Mouse (Mus musculus): ENCODE measurements around the gene Atp2c2.
A peak's percentile ranks its signal among the peaks of the same experiment; 100 is the strongest.

Atp2c2 gene

DNA sequence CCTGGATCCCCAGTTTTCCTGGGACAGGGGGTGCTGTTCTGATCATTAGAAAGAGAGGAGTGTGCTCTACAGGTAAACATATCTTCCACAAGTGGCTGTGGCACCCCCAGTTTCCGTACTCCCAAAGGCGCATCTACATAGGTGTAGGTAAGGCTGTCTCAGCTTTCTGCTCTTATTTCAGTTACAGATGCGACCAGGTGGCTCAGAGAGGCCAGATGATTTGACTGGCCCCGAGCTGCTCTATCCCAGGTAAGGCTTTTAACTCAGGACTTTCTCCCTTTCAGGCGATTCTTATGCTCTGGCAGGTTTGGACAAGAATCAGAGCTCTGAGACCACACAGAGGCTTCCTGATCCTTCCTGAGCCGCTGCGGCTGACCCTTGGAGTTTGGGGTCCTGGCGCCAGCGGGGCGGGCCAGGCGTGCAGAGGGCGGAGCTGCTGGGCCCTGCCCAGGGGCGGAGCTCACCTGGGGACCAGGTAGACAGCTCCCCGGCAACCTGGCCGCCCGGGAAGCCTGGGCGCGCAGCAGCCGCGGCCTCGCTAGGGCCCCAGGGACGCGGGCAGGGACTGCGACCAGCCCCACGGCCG lies at the start of gene Atp2c2:
Atp2c2 (plus strand) TSS at position 461 of the 586 bp plus-strand sequence.
- no peak for DNase-seq (ENCODE audit: low spot score)

DNA sequence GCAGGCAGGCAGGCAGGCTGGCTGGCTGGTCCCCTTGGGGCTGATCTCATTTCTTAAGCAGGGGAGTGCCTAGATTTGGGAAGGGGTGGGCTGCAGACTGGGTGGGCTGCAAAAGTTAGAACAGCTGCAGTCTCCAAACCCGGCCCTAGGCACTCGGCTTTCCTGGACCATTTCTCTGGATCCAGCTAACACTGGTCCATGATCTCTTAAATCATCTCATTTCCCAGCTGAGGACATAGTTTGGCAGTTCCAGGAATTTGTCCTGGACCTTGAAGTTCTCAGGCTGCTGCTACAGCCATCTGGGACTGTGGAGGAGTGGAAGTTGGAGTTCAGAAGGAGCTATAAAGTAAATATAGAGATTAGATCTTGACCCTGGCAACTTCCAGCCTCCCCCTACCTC lies 48.5 kb upstream of the Atp2c2 start:
- no peak for DNase-seq (ENCODE audit: low spot score)

DNA sequence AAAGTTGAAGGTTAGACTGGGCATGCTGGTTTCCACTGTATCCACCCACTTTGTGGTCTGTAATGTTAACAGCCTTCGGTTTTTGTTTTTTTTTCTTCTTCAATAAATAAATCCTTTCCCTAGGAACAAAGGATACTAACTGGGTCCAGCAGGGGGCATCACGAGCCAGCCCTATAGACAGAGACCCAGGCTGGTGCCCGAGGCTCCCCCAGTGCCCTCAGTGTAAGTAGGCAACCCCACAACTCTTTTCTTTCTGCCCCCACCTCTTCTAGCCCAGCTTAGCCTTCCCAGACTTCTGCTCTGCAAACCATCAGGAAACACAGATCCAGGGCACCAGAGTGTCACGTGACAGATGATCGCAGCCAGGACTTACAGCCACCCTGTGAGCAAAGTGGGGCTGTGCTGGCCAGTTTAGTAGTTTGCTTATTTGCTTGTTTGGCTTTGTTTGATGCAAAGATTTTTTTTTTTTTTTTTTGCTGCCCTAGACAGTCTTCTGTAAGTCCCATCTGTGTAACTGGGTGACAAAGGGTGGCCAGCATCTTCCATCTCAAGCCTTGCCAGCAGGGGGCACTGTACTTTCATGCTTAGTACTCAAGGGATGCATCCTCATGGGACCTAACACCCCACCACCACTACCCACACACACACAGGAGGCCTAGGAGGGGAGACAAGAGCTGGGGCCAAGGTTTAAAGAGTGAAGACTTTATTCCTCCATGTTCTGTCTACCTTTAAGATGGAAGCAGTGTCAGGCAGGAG lies 42.9 kb upstream of the Atp2c2 start:
- no peak for DNase-seq (ENCODE audit: low spot score)

DNA sequence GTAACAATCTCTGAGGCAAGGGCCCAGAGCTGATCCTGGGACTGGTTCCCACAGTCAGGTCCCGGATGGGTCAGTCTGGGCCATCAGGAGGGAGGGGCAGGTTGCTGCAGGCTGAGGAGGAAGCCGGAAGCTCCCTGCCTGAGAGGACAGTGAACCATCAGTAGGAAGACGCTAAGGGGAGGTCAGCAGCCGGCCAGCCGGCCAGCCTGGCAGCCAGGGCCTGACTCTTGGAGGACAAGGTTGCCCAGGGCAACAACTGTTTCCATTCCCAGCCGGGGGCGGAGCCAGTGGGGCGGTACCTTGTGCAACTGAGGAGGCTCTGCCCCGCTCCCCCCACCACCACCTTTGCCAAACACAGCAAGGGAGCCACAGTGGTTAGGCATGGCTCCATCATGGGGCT lies 38.7 kb upstream of the Atp2c2 start:
- DNase-seq (ENCODE audit: low spot score), result peak; percentile 68

- DNase-seq (ENCODE audit: low spot score), result no peak
These were observed 37.9 kb upstream of the Atp2c2 start for GRCm38 (mm10) chr8:119661892-119662291.

- no peak for DNase-seq (ENCODE audit: low spot score)
These were observed 36.4 kb upstream of the Atp2c2 start for GRCm38 (mm10) chr8:119663440-119663839.

- peak; percentile 36 for DNase-seq (ENCODE audit: low spot score)
These were observed 34.5 kb upstream of the Atp2c2 start for GRCm38 (mm10) chr8:119665270-119665669.

- DNase-seq (ENCODE audit: low spot score), result no peak
These were observed 33.4 kb upstream of the Atp2c2 start, which contains the start of gene Wfdc1 for GRCm38 (mm10) chr8:119666219-119666951. TSS of gene Wfdc1 (plus strand) at chr8:119666365.

DNA sequence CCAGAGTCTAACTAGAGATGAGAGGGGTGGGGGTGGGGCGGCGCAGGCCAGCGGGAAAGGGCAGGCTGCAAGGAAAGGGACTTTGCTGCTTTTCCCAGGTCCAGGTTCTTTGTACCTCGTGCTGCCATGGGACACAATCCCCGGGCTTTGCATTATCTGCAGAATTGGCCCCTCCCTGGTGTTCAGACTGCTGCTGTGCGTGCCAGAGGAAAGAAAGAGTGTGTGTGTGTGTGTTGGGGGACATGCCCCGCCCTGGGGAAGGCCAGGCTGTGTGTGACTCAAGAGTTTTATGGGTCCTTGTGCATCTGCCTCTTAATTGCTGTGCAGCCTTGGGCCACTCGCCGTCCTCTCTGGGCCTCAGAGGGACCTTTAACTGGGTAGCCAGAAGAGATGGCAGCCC lies 31.4 kb upstream of the Atp2c2 start:
- no peak for DNase-seq (ENCODE audit: low spot score)

- DNase-seq (ENCODE audit: low spot score), result no peak
These were observed 30.5 kb upstream of the Atp2c2 start for GRCm38 (mm10) chr8:119669284-119669683.

GRCm38 (mm10) chr8:119670419-119671091 lies 29.3 kb upstream of the Atp2c2 start:
- no peak for DNase-seq (ENCODE audit: low spot score)

- DNase-seq (ENCODE audit: low spot score), result no peak
These were observed 25.7 kb upstream of the Atp2c2 start for GRCm38 (mm10) chr8:119673976-119674555.

GRCm38 (mm10) chr8:119675457-119675856 lies 24.4 kb upstream of the Atp2c2 start:
- no peak for DNase-seq (ENCODE audit: low spot score)

GRCm38 (mm10) chr8:119676389-119676788 lies 23.4 kb upstream of the Atp2c2 start:
- DNase-seq (ENCODE audit: low spot score), result peak; percentile 89

GRCm38 (mm10) chr8:119678138-119678843 lies 21.5 kb upstream of the Atp2c2 start:
- no peak for DNase-seq (ENCODE audit: low spot score)

GRCm38 (mm10) chr8:119679184-119679583 lies 20.6 kb upstream of the Atp2c2 start:
- DNase-seq (ENCODE audit: low spot score), result no peak

GRCm38 (mm10) chr8:119690602-119691001 lies 9.2 kb upstream of the Atp2c2 start:
- DNase-seq (ENCODE audit: low spot score), result no peak

GRCm38 (mm10) chr8:119691989-119692388 lies 7.8 kb upstream of the Atp2c2 start:
- DNase-seq (ENCODE audit: low spot score), result no peak

- DNase-seq (ENCODE audit: low spot score), result no peak
These were observed 5.1 kb upstream of the Atp2c2 start for GRCm38 (mm10) chr8:119694696-119695095.

GRCm38 (mm10) chr8:119697163-119697562 lies 2.6 kb upstream of the Atp2c2 start:
- no peak for DNase-seq (ENCODE audit: low spot score)

DNA sequence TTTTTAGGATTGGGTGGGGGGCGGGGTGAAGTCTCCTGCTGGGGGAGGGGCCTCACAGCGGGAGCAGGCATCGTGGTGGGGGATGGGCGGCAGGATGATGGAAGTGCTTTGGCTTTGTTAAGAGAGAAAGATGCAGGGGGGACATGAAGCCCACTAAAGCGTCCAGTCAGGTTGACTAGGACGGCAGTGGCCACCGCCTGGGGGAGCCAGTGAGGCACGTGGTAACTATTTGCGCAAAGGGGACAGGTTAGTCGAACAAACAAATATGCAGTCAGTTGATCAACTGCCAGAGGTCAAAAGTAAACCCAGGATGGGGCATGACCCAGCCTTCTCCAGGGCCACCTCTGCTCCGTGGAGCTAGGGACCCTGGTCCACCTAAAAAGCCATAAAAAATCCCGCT lies 849 bp upstream of the Atp2c2 start:
- DNase-seq (ENCODE audit: low spot score), result peak; percentile 57
